Mouse (Mus musculus) midbrain, embryonic 16.5 days (tissue): Measurements from ENCODE around the gene Isoc2b. TPM values are rescaled to one million over a fixed set of nuclear protein-coding genes. Genes with fewer than 3 reads are reported as not detected.

ENCODE experiments used
- ATAC-seq: fragments of 200-750 bp; cut with Nextera tagmentation; 2 replicates; pipeline ENCODE4 v1.8.0; 2017; ENCODE audit warnings: moderate TSS enrichment
- H3K27ac ChIP-seq: fragments of 300-500 bp; sonication (generic); 2 replicates; pipeline ENCODE4 v1.5.1; 2014; ENCODE audit warnings: mild to moderate bottlenecking, low read length, mixed read lengths
- H3K27me3 ChIP-seq: fragments of 300-500 bp; sonication (generic); 2 replicates; pipeline ENCODE4 v1.6.1; 2014; ENCODE audit warnings: low read depth, low read length, mixed read lengths; ENCODE audit not compliant: control insufficient read depth, insufficient read depth
- H3K36me3 ChIP-seq: fragments of 300-500 bp; sonication (generic); 2 replicates; pipeline ENCODE4 v1.6.1; 2014; ENCODE audit warnings: mild to moderate bottlenecking, low read length, moderate library complexity, mixed read lengths; ENCODE audit not compliant: control insufficient read depth, insufficient read depth
- H3K4me1 ChIP-seq: fragments of 300-500 bp; sonication (generic); 2 replicates; pipeline ENCODE4 v1.6.1; 2014; ENCODE audit warnings: mild to moderate bottlenecking, low read length, mixed read lengths; ENCODE audit not compliant: control insufficient read depth, insufficient read depth
- H3K4me2 ChIP-seq: fragments of 300-500 bp; sonication (generic); 2 replicates; pipeline ENCODE4 v1.6.1; 2014; ENCODE audit warnings: mild to moderate bottlenecking, low read length, mixed read lengths
- H3K4me3 ChIP-seq: fragments of 300-500 bp; sonication (generic); 2 replicates; pipeline ENCODE4 v1.5.1; 2014; ENCODE audit warnings: low read depth, mild to moderate bottlenecking, low read length, moderate library complexity, mixed read lengths
- H3K9ac ChIP-seq: fragments of 300-500 bp; sonication (generic); 2 replicates; pipeline ENCODE4 v1.6.1; 2014; ENCODE audit warnings: low read depth, low read length, mixed read lengths
- H3K9me3 ChIP-seq: fragments of 300-500 bp; sonication (generic); replicated peaks from 2 replicates; pipeline ENCODE4 v1.6.1; 2014; ENCODE audit warnings: mild to moderate bottlenecking, low read length, mixed read lengths; ENCODE audit not compliant: control insufficient read depth, poor library complexity, severe bottlenecking
- WGBS: fragments of 180-500 bp; shearing (Covaris S2); extraction: QIAGEN DNeasy Blood & Tissue Kit; methylation state at CpG from one replicate; pipeline ENCODE4 v1.1.7; 2014; 5-methylcytosine and 5-hydroxymethylcytosine counted together
- polyA plus RNA-seq: library from polyadenylated mRNA; unstranded; fragments of >200 nt; fragmentation: Nextera tagmentation; extraction: Ambion mirVana; gene quantifications from 2 replicates; pipeline ENCODE4 v1.2.1, GENCODE M21; 2015

Gene Isoc2b
- 3.6 and 5.0 TPM in 2 replicates for polyA plus RNA-seq

GRCm38 (mm10) chr7:4870133-4870532, at the start of gene Isoc2b:
Gene Isoc2b (minus strand): TSS chr7:4870258.
- Histone ChIP-seq H3K27ac (no peak within 1 kb of the TSS), H3K36me3 (no peaks in the 10 kb centered on the region), H3K27me3 (no peaks in the 10 kb centered on the region), H3K9me3 (no peaks in the 10 kb centered on the region), H3K4me1 (peaks cover 7% of the 10 kb centered on the region), H3K9ac (no peak within 1 kb of the TSS), H3K4me3 (no peak within 1 kb of the TSS), H3K4me2 (no peak within 1 kb of the TSS)
- ATAC-seq: no peak
- 64% methylated on average over 6 of the region's 6 CpGs for WGBS

GRCm38 (mm10) chr7:4919096-4919495, 49.0 kb upstream of the Isoc2b start:
- 86% methylated on average over 21 of the region's 21 CpGs for WGBS
- Histone ChIP-seq H3K4me3 (no peak overlapping the region), H3K9me3 (no peaks in the 10 kb centered on the region), H3K9ac (no peak overlapping the region), H3K4me1 (peaks cover 35% of the 10 kb centered on the region), H3K27me3 (no peaks in the 10 kb centered on the region), H3K4me2 (no peak overlapping the region), H3K27ac (no peak overlapping the region), H3K36me3 (peaks cover 14% of the 10 kb centered on the region)
- ATAC-seq: no peak

DNA sequence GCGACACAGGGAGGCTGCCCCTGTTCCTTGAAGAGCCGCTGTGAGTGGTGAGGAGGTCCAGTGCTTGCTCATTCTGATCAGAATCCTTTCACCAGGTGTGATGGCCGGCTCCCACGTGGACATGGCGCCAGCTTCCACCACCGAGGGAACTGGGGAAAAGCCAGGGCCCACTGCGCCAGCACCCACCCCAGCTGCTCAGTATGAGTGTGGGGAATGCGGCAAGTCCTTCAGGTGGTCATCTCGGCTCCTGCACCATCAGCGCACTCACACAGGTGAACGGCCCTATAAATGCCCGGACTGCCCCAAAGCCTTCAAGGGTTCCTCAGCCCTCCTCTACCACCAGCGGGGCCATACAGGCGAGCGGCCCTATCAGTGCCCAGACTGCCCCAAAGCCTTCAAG, 48.6 kb upstream of the Isoc2b start:
- Histone ChIP-seq H3K27ac (no peak overlapping the region), H3K4me2 (no peak overlapping the region), H3K9ac (no peak overlapping the region), H3K4me3 (no peak overlapping the region), H3K27me3 (no peaks in the 10 kb centered on the region), H3K4me1 (peaks cover 31% of the 10 kb centered on the region), H3K9me3 (no peaks in the 10 kb centered on the region), H3K36me3 (peaks cover 14% of the 10 kb centered on the region)
- no peak for ATAC-seq
- WGBS: 95% methylated on average over 15 of the region's 15 CpGs

- Histone ChIP-seq H3K4me1 (peaks cover 30% of the 10 kb centered on the region), H3K4me2 (no peak overlapping the region), H3K9me3 (no peaks in the 10 kb centered on the region), H3K27ac (peak overlapping the region; percentile 97; the same call in 1 of the 2 replicates), H3K27me3 (no peaks in the 10 kb centered on the region), H3K9ac (no peak overlapping the region), H3K36me3 (peaks cover 14% of the 10 kb centered on the region), H3K4me3 (no peak overlapping the region)
- ATAC-seq: no peak
- WGBS: 100% methylated on average over 2 of the region's 2 CpGs
Observed at GRCm38 (mm10) chr7:4917494-4917893, 47.4 kb upstream of the Isoc2b start.

- peak overlapping the region; percentile 56 for H3K4me3 ChIP-seq
- no peaks in the 10 kb centered on the region for H3K9me3 ChIP-seq
- ATAC-seq: peak; percentile 58
- WGBS: 9% methylated on average over 14 of the region's 14 CpGs
- no peaks in the 10 kb centered on the region for H3K27me3 ChIP-seq
- H3K27ac ChIP-seq: peak overlapping the region; percentile 97
- H3K4me2 ChIP-seq: peak overlapping the region; percentile 58
- H3K4me1 ChIP-seq: peaks cover 16% of the 10 kb centered on the region
- H3K36me3 ChIP-seq: peaks cover 12% of the 10 kb centered on the region
- H3K9ac ChIP-seq: peak overlapping the region; percentile 83
Observed at GRCm38 (mm10) chr7:4915669-4916416, 45.8 kb upstream of the Isoc2b start.

DNA sequence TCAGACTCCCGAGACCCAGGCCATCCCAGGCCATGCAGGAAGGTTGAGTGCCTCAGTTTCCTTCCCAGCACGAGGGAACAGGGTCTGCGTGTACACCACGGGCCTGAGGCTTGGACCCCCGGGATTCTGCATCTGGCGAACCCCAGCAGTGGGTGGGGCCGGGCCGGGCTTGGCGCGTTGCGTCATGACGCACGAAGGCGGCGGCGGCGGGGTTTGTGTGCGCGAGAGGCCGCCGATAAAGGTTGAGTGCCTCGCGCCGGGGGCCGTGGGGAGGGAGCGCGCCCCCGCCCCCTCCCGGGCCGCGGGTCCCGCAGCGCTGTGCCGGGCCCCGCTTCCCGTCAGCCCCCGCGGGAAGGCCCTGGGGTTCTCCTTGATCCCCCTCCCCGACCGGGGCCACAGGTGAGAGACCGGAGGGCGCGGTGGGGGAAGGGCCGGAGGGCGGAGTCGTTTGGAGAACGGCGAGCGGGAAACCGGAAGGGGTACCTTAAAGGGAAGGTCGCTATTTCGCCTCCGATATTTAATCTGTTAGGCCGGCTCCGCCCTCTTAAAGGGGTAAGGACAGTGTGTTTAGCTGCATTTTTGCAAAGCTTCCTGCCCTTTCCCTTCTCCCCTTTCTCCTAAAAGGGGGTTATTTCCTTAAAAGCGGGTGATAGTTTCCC, 45.1 kb upstream of the Isoc2b start, which contains the start of gene Zfp628:
Gene Zfp628 (plus strand): TSS at position 211 of the 659 bp plus-strand sequence.
- H3K9ac ChIP-seq: peak within 1 kb of the TSS; percentile 83
- WGBS: 0% methylated on average over 52 of the region's 56 CpGs
- peak within 1 kb of the TSS; percentile 97 for H3K27ac ChIP-seq
- peaks cover 15% of the 10 kb centered on the region for H3K4me1 ChIP-seq
- H3K36me3 ChIP-seq: peaks cover 7% of the 10 kb centered on the region
- H3K4me2 ChIP-seq: peak within 1 kb of the TSS; percentile 70
- peak; percentile 91 for ATAC-seq
- no peaks in the 10 kb centered on the region for H3K27me3 ChIP-seq
- H3K9me3 ChIP-seq: no peaks in the 10 kb centered on the region
- H3K4me3 ChIP-seq: peak within 1 kb of the TSS; percentile 56

DNA sequence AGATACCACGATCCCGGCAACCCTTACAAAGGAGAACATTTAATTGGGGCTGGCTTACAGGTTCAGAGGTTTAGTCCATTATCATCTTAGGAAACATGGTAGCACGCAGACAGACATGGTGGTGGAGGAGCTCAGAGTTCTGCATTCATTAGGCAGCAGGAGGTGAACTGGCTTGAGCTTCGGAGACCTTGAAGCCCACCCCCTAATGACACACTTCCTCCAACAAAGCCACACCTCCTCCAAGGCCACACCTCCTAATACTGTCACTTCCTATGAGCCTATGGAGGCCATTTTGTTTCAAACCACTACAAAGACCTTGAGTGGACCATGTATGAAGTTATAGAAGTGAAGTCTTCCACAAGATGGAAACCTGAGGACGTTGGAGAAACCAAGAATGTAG, 42.2 kb upstream of the Isoc2b start:
- H3K4me2 ChIP-seq: no peak overlapping the region
- H3K4me1 ChIP-seq: peaks cover 13% of the 10 kb centered on the region
- H3K9me3 ChIP-seq: no peaks in the 10 kb centered on the region
- WGBS: 55% methylated on average over 5 of the region's 5 CpGs
- no peak for ATAC-seq
- H3K27ac ChIP-seq: 0 out of 2 replicates have a peak overlapping the region, but pooled peaks have one; percentile 12
- H3K36me3 ChIP-seq: no peaks in the 10 kb centered on the region
- H3K4me3 ChIP-seq: peak overlapping the region; percentile 19
- H3K27me3 ChIP-seq: no peaks in the 10 kb centered on the region
- H3K9ac ChIP-seq: no peak overlapping the region

GRCm38 (mm10) chr7:4911561-4911960, 41.5 kb upstream of the Isoc2b start:
- Histone ChIP-seq H3K27ac (no peak overlapping the region), H3K27me3 (no peaks in the 10 kb centered on the region), H3K9ac (no peak overlapping the region), H3K4me1 (peaks cover 6% of the 10 kb centered on the region), H3K36me3 (no peaks in the 10 kb centered on the region), H3K9me3 (no peaks in the 10 kb centered on the region), H3K4me3 (peak overlapping the region; percentile 19), H3K4me2 (no peak overlapping the region)
- no peak for ATAC-seq
- 30% methylated on average over 9 of the region's 9 CpGs for WGBS

DNA sequence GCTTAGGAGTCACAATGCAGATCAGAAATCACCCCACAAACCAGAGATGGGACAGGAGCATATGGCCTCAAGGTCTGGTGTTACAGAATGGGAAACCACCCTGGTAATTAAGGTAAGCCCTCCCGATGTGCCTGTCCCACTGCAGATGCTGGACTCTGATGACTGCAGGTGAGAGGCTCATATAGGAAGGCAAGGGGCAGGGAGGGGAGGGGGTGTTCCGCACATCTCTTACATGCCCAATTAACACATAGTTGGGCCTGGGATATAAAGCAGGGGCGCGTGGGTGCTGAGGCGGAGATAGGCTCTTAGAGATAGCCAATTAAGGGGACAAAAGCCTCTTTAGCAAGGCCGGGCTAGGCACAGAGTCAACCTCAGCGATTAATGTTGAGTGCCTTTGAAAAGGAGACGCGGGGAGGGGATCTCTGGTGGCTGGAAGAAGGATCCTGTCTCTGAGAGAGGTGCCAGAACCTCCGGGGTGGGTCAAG, 36.5 kb upstream of the Isoc2b start, which contains the start of gene Gm36210:
Gene Gm36210 (minus strand): TSS at position 51 of the 485 bp plus-strand sequence.
- no peaks in the 10 kb centered on the region for H3K27me3 ChIP-seq
- no peak for ATAC-seq
- no peak within 1 kb of the TSS for H3K4me2 ChIP-seq
- H3K9ac ChIP-seq: no peak within 1 kb of the TSS
- no peaks in the 10 kb centered on the region for H3K4me1 ChIP-seq
- H3K9me3 ChIP-seq: no peaks in the 10 kb centered on the region
- WGBS: 49% methylated on average over 10 of the region's 10 CpGs
- no peak within 1 kb of the TSS for H3K4me3 ChIP-seq
- no peaks in the 10 kb centered on the region for H3K36me3 ChIP-seq
- no peak within 1 kb of the TSS for H3K27ac ChIP-seq
